Mouse (Mus musculus): ENCODE results near the gene Tipin.

GRCm38 (mm10) chr9:64267231-64267630 is 14.2 kb upstream of the Tipin start:
- no peak for TF ChIP-seq CTCF (IDR thresholded peaks at IDR 0.05; ENCODE audit: extremely low read depth, insufficient read depth, low read length)
- TF ChIP-seq POLR2A (IDR thresholded peaks at IDR 0.05; ENCODE audit: extremely low read depth, insufficient read depth, low read length): no peak
